In genomic region chr7:109792759-109793158, GRCm38 (mm10) we compare ENCODE assay signal across 8 mouse cellular contexts. TPM values are rescaled to one million over a fixed set of nuclear protein-coding genes. Genes with fewer than 3 reads are reported as not detected.
A peak's percentile ranks its signal among the peaks of the same experiment; 100 is the strongest.
DNase-seq lines count a peak whose midpoint lies in the region; ATAC-seq and TF ChIP-seq lines count a peak whose summit lies in the region.

No protein-coding gene starts in this region.

- no peaks in the 10 kb centered on the region for H3K36me3 ChIP-seq in forebrain, embryonic 12.5 days (replicated peaks)
- no peaks in the 10 kb centered on the region for H3K36me3 ChIP-seq in forebrain, embryonic 15.5 days
- H3K36me3 ChIP-seq in intestine, postnatal 0 days (ENCODE audit: control insufficient read depth, insufficient read depth), result no peaks in the 10 kb centered on the region
- H3K36me3 ChIP-seq in liver, postnatal 0 days (replicated peaks; ENCODE audit: insufficient read depth, low read length), result no peaks in the 10 kb centered on the region

- no peaks in the 10 kb centered on the region for H3K9me3 ChIP-seq in forebrain, embryonic 12.5 days
- no peaks in the 10 kb centered on the region for H3K9me3 ChIP-seq in forebrain, embryonic 15.5 days
- H3K9me3 ChIP-seq in intestine, postnatal 0 days (ENCODE audit: control insufficient read depth), result no peaks in the 10 kb centered on the region
- no peaks in the 10 kb centered on the region for H3K9me3 ChIP-seq in liver, postnatal 0 days (ENCODE audit: low read length)

- H3K4me3 ChIP-seq in forebrain, embryonic 12.5 days (replicated peaks), result no peak overlapping the region
- no peak overlapping the region for H3K4me3 ChIP-seq in forebrain, embryonic 15.5 days
- no peak overlapping the region for H3K4me3 ChIP-seq in intestine, postnatal 0 days (ENCODE audit: low read depth, low read length)
- H3K4me3 ChIP-seq in liver, postnatal 0 days (ENCODE audit: low read depth, low read length), result no peak overlapping the region

- peaks cover 14% of the 10 kb centered on the region for H3K27me3 ChIP-seq in forebrain, embryonic 12.5 days
- H3K27me3 ChIP-seq in forebrain, embryonic 15.5 days, result no peaks in the 10 kb centered on the region
- no peaks in the 10 kb centered on the region for H3K27me3 ChIP-seq in intestine, postnatal 0 days (replicated peaks; ENCODE audit: control insufficient read depth, insufficient read depth, low read length)
- no peaks in the 10 kb centered on the region for H3K27me3 ChIP-seq in liver, postnatal 0 days (ENCODE audit: insufficient read depth, low read length)

- 0 out of 2 replicates have a peak, but pooled peaks have one; percentile 20 for ATAC-seq in forebrain, embryonic 12.5 days (ENCODE audit: low FRiP score)
- no peak for ATAC-seq in forebrain, embryonic 15.5 days (replicated peaks)
- no peak for ATAC-seq in intestine, postnatal 0 days
- ATAC-seq in liver, postnatal 0 days, result peak; percentile 54; the same call in 1 of the 2 replicates

- peak; percentile 85 for TF ChIP-seq CTCF in intestine, postnatal 0 days (IDR thresholded peaks at IDR 0.05; ENCODE audit: low read depth)
- TF ChIP-seq CTCF in liver, postnatal 0 days (IDR thresholded peaks at IDR 0.05; ENCODE audit: low read depth), result peak; percentile 86

- no peak overlapping the region for H3K9ac ChIP-seq in forebrain, embryonic 12.5 days
- no peak overlapping the region for H3K9ac ChIP-seq in forebrain, embryonic 15.5 days (replicated peaks)
- no peak overlapping the region for H3K9ac ChIP-seq in intestine, postnatal 0 days (ENCODE audit: low read depth, low read length)
- H3K9ac ChIP-seq in liver, postnatal 0 days (replicated peaks), result no peak overlapping the region

- TF ChIP-seq EP300 in liver, postnatal 0 days (IDR thresholded peaks at IDR 0.05; ENCODE audit: low read depth), result no peak

- H3K4me2 ChIP-seq in forebrain, embryonic 12.5 days, result no peak overlapping the region
- no peak overlapping the region for H3K4me2 ChIP-seq in forebrain, embryonic 15.5 days (replicated peaks)
- no peak overlapping the region for H3K4me2 ChIP-seq in intestine, postnatal 0 days (replicated peaks; ENCODE audit: low read depth)
- H3K4me2 ChIP-seq in liver, postnatal 0 days (ENCODE audit: low read depth, low read length), result no peak overlapping the region

- H3K4me1 ChIP-seq in forebrain, embryonic 12.5 days, result no peaks in the 10 kb centered on the region
- H3K4me1 ChIP-seq in forebrain, embryonic 15.5 days, result no peaks in the 10 kb centered on the region
- H3K4me1 ChIP-seq in intestine, postnatal 0 days (replicated peaks; ENCODE audit: control insufficient read depth, insufficient read depth, low read length), result no peaks in the 10 kb centered on the region
- no peaks in the 10 kb centered on the region for H3K4me1 ChIP-seq in liver, postnatal 0 days (ENCODE audit: insufficient read depth)

- H3K27ac ChIP-seq in forebrain, embryonic 12.5 days, result no peak overlapping the region
- H3K27ac ChIP-seq in forebrain, embryonic 15.5 days (replicated peaks), result no peak overlapping the region
- H3K27ac ChIP-seq in intestine, postnatal 0 days (ENCODE audit: low read depth, low read length), result no peak overlapping the region
- no peak overlapping the region for H3K27ac ChIP-seq in liver, postnatal 0 days (ENCODE audit: low read depth)

- 82% methylated on average over 2 of the region's 2 CpGs for WGBS in forebrain, embryonic 12.5 days
- WGBS in forebrain, embryonic 15.5 days, result 68% methylated on average over 2 of the region's 2 CpGs
- WGBS in intestine, postnatal 0 days, result 74% methylated on average over 2 of the region's 2 CpGs
- 59% methylated on average over 2 of the region's 2 CpGs for WGBS in liver, postnatal 0 days (ENCODE audit: insufficient replicate concordance)

- peak; percentile 62 for DNase-seq in A20 (ENCODE audit: low read depth, low spot score)
- peak; percentile 36 for DNase-seq in adrenal gland, postnatal 25 days
- peak; percentile 50 for DNase-seq in embryo, embryonic 9.5 days (ENCODE audit: extremely low spot score)
- DNase-seq in liver, postnatal 0 days, result peak; percentile 65
- peak; percentile 50 for DNase-seq in spleen, adult 12 weeks (ENCODE audit: low spot score)

RNA-seq across cellular contexts. Expression of gene Nrip3, which starts 10.9 kb away (rescaled TPM):
- polyA plus RNA-seq in forebrain, embryonic 12.5 days (2016; fragmentation: Nextera tagmentation; extraction: Ambion mirVana), result 2.2 and 2.3 TPM in 2 replicates
- polyA plus RNA-seq in forebrain, embryonic 15.5 days (2015; fragmentation: Nextera tagmentation; extraction: Ambion mirVana), result 6.1 and 6.4 TPM in 2 replicates
- total RNA-seq in adrenal gland, postnatal 25 days (2021), result 0.24 and 0.48 TPM in 2 replicates
- 0.39 and 0.59 TPM in 2 replicates for polyA plus RNA-seq in intestine, postnatal 0 days (2015; fragmentation: Nextera tagmentation; extraction: Ambion mirVana)
- 0.14 and 0.28 TPM in 2 replicates for polyA plus RNA-seq in liver, postnatal 0 days (2015; fragmentation: Nextera tagmentation; extraction: Ambion mirVana)

RNA-seq across cellular contexts. Expression of gene Tmem9b, which starts 40.1 kb away (rescaled TPM):
- 48.9 and 49.8 TPM in 2 replicates for polyA plus RNA-seq in forebrain, embryonic 12.5 days (2016; fragmentation: Nextera tagmentation; extraction: Ambion mirVana)
- polyA plus RNA-seq in forebrain, embryonic 15.5 days (2015; fragmentation: Nextera tagmentation; extraction: Ambion mirVana), result 91.7 and 95.2 TPM in 2 replicates
- 39.8 and 41.5 TPM in 2 replicates for total RNA-seq in adrenal gland, postnatal 25 days (2021)
- 135 and 145 TPM in 2 replicates for polyA plus RNA-seq in intestine, postnatal 0 days (2015; fragmentation: Nextera tagmentation; extraction: Ambion mirVana)
- polyA plus RNA-seq in liver, postnatal 0 days (2015; fragmentation: Nextera tagmentation; extraction: Ambion mirVana), result 40.5 and 40.8 TPM in 2 replicates

Comparison
In these comparisons a context has a peak if more than half of its experiments do, and no peak if none do; other contexts are left out.
1. ATAC-seq: peak in forebrain, embryonic 12.5 days (single experiment) and liver, postnatal 0 days (single experiment); none in forebrain, embryonic 15.5 days (single experiment) and intestine, postnatal 0 days (single experiment).
2. Peak in every context shown above with its lines, with median percentiles within 50 percentile points of each other: DNase-seq.